Mouse (Mus musculus): ENCODE measurements around the gene Aup1. TPM values are rescaled to one million over a fixed set of nuclear protein-coding genes. Genes with fewer than 3 reads are reported as not detected.

Aup1 gene
- polyA plus RNA-seq, 1 experiment from 2014 or later = 165 TPM

DNA sequence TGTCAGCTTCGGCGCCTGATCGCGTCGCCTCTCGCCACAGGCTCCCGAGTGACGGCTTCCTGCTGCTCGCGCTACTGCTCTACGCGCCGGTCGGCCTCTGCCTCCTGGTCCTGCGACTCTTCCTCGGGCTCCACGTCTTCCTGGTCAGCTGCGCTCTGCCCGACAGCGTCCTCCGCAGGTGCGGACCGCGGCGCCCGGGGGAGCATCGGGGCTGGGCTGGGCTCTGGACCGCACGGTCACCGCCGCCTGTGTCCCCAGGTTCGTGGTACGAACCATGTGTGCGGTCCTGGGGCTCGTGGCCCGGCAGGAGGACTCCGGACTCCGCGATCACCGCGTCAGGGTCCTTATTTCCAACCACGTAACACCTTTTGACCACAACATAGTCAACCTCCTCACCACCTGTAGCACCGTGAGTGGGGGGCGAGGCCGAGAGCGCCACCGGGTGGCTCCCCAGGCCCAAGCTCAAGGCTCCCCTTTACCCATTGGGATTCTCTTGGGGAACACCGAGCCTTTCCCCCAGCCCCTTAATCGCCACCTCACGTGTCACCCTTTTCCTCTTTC is 630 bp downstream of the Aup1 start, which contains the start of gene Htra2:
Htra2 (minus strand) TSS at position 403 of the 561 bp plus-strand sequence.
- peak within 1 kb of the TSS; percentile 89 for H3K27ac ChIP-seq
- H3K4me2 ChIP-seq (replicated peaks) = peak within 1 kb of the TSS; percentile 79
- WGBS = 2% methylated on average over 50 of the region's 50 CpGs
- H3K4me1 ChIP-seq (replicated peaks) = peaks cover 29% of the 10 kb centered on the region
- H3K27me3 ChIP-seq = peaks cover 7% of the 10 kb centered on the region
- peak within 1 kb of the TSS; percentile 99 for H3K4me3 ChIP-seq (replicated peaks)
- no peaks in the 10 kb centered on the region for H3K9me3 ChIP-seq
- peak within 1 kb of the TSS; percentile 93 for H3K9ac ChIP-seq (replicated peaks)
- ATAC-seq = peak; percentile 67; the same call in 1 of the 2 replicates
- H3K36me3 ChIP-seq = peaks cover 30% of the 10 kb centered on the region

DNA sequence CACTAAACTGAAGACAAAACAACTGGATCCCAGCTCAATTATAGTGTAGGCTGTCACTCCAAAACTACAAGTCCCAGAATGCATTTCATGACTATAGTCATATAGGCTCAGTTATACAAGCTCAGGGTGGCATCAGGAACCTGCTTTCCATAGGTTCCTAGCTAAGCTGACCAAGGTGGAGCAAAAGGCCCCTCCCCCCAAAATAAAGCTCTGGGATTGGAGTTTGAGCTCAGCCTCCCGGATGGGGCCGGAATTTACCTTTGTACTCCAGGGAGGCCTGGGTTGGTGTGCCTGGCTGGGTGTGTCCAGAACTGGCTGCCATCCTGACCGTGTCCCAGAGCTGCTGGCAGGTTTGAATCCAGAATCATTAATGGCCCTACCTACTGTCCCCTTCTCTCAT is 3.5 kb downstream of the Aup1 start, which contains the start of gene Dqx1:
Dqx1 (plus strand) TSS at position 55 of the 400 bp plus-strand sequence.
- Histone ChIP-seq H3K4me3 (replicated peaks) (no peak within 1 kb of the TSS), H3K27me3 (peaks cover 35% of the 10 kb centered on the region), H3K4me1 (replicated peaks) (peaks cover 23% of the 10 kb centered on the region), H3K9me3 (no peaks in the 10 kb centered on the region), H3K36me3 (peaks cover 17% of the 10 kb centered on the region), H3K4me2 (replicated peaks) (no peak within 1 kb of the TSS), H3K9ac (replicated peaks) (no peak within 1 kb of the TSS; the same call in 1 of the 2 replicates), H3K27ac (no peak within 1 kb of the TSS)
- no peak for ATAC-seq
- WGBS = 57% methylated on average over 3 of the region's 3 CpGs

DNA sequence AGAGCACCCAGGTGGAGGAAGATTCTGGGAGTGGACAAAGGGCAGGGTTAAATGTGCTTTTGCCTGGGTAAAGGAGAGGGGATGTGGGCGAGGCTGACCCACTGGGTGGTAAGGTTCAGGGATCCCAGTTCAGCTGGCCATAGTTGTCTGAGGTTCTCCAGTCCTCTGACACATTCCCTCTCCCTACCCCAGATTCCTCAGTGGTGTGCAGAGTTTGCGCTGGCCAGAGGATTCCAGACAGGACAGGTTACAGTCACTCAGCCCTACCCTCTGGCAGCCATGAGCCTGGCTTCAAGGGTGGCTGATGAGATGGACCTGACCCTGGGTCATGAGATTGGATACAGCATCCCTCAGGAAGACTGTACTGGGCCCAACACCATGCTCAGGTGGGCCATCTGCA is 4.4 kb downstream of the Aup1 start:
- no peak overlapping the region for H3K27ac ChIP-seq
- ATAC-seq = no peak
- no peaks in the 10 kb centered on the region for H3K9me3 ChIP-seq
- WGBS = 87% methylated on average over 2 of the region's 2 CpGs
- no peak overlapping the region for H3K4me2 ChIP-seq (replicated peaks)
- no peak overlapping the region for H3K9ac ChIP-seq (replicated peaks)
- no peak overlapping the region for H3K4me3 ChIP-seq (replicated peaks)
- peaks cover 17% of the 10 kb centered on the region for H3K36me3 ChIP-seq
- peaks cover 14% of the 10 kb centered on the region for H3K4me1 ChIP-seq (replicated peaks)
- H3K27me3 ChIP-seq = peaks cover 45% of the 10 kb centered on the region

DNA sequence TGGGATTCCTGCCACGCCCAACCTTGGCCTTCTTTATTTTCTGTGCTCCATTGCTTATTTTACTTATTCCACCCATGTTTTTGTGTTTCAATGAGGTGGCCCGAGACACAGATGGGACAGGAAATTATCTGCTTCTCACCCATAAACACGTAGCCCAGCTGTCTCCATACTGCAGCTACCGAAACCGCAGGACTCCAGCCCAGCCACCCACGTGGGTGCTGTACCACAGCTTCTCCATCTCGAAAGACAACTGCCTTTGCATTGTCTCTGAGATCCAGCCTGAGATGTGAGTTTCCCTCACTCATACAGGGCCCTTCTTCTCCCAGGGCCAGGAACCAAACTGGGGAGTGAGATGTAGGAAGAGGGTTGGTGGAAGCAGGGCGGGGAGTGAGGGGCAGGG is 11.7 kb downstream of the Aup1 start:
- H3K27ac ChIP-seq = no peak overlapping the region
- 38% methylated on average over 8 of the region's 8 CpGs for WGBS
- ATAC-seq = no peak

DNA sequence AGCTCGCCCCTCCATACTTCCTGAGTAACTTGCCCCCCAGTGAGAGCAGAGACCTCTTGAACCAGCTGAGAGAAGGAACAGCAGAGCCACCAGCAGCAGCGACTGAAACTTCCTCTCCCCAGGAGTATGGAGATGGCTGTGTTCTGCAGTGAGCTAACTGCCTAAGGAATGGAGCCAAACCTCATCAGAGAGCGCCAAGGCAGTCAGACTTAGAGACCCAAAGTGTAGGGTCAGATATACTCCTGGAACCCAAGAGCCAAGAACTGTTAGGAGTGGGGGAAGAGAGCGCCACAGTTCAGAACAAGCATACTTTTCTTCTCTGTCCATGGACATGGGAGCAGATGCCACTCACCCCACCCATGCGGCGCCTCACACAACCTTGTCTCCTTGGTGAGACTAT is 12.1 kb downstream of the Aup1 start:
- WGBS = 22% methylated on average over 6 of the region's 6 CpGs

More for the DNA sequence above, 11.7 kb downstream of the Aup1 start:
- peaks cover 19% of the 10 kb centered on the region for H3K4me1 ChIP-seq (replicated peaks)
- no peaks in the 10 kb centered on the region for H3K36me3 ChIP-seq
- H3K9me3 ChIP-seq = no peaks in the 10 kb centered on the region
- peaks cover 100% of the 10 kb centered on the region for H3K27me3 ChIP-seq
- H3K9ac ChIP-seq (replicated peaks) = no peak overlapping the region
- no peak overlapping the region for H3K4me3 ChIP-seq (replicated peaks)
- H3K4me2 ChIP-seq (replicated peaks) = no peak overlapping the region

DNA sequence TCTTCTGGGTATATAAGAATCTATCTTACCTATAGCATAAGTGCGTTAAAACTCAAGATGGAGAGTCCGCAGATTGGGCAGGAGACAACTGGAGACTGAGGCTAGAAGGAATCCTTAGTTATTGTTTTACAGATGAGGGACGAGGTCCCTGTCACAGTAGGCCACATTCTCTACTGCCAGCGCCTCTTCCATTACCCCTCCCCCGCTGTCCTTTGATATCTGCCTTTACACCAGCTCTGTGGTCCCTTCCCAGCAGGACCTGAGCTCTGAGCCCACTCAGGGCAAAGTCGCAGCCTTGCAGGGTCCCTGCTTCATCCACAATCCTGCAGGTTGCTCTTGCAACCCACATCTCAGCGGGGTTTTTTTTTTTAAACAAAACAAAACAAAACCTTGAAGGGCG is 13.9 kb downstream of the Aup1 start:
- Histone ChIP-seq H3K27ac (no peak overlapping the region), H3K4me3 (replicated peaks) (0 out of 2 replicates have a peak overlapping the region, but pooled peaks have one; percentile 14), H3K27me3 (peaks cover 100% of the 10 kb centered on the region), H3K9me3 (no peaks in the 10 kb centered on the region), H3K9ac (replicated peaks) (no peak overlapping the region), H3K4me1 (replicated peaks) (peaks cover 25% of the 10 kb centered on the region), H3K36me3 (no peaks in the 10 kb centered on the region), H3K4me2 (replicated peaks) (peak overlapping the region; percentile 26; the same call in 1 of the 2 replicates)
- ATAC-seq = no peak
- 3% methylated on average over 8 of the region's 8 CpGs for WGBS

More for the DNA sequence above, 12.1 kb downstream of the Aup1 start:
- H3K4me2 ChIP-seq (replicated peaks) = no peak overlapping the region
- no peak overlapping the region for H3K9ac ChIP-seq (replicated peaks)
- no peaks in the 10 kb centered on the region for H3K9me3 ChIP-seq
- peaks cover 24% of the 10 kb centered on the region for H3K4me1 ChIP-seq (replicated peaks)
- H3K27ac ChIP-seq = no peak overlapping the region
- ATAC-seq = no peak
- H3K36me3 ChIP-seq = no peaks in the 10 kb centered on the region
- no peak overlapping the region for H3K4me3 ChIP-seq (replicated peaks)
- peaks cover 100% of the 10 kb centered on the region for H3K27me3 ChIP-seq

DNA sequence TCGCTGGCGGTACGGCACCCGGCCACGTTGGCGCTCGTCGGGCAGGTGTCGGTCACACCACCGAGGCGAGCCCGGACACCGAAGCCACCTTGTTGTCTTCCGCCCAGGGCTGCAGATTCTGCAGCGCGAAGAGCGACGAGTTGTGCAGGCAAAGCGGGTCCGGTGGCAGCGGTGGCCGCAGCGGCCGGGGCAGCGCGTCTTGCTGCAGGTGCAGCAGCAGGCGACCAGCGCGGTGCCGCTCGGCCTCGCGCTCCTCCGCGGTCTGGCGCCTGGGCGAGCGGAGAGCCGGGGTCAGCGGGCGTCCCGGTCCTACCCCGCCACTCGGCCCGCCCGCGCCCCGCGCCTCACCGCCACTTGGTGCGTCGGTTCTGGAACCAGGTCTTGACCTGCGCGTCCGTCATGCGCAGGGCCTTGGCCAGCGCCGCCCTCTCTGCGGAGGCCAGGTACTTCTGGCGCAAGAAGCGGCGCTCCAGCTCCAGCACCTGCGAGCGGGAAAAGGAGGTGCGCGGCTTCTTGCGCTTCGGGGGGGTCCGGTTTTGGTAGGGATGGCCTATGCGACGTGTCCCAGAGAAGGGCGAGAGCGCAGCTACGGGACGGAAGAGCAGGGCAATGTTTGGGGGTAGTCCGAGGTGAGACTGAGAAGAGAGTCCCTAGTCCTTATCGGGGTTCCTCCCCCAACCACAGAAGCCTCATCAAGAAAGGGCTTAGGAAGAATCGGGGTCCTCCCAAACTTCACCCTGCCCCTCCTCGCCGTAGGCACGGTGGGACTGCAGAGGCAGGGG is 14.6 kb downstream of the Aup1 start:
- WGBS = under 1% methylated on average over 79 of the region's 81 CpGs
- Histone ChIP-seq H3K27ac (no peak overlapping the region), H3K36me3 (no peaks in the 10 kb centered on the region), H3K27me3 (peaks cover 100% of the 10 kb centered on the region), H3K9ac (replicated peaks) (no peak overlapping the region), H3K4me1 (replicated peaks) (peaks cover 25% of the 10 kb centered on the region), H3K9me3 (no peaks in the 10 kb centered on the region), H3K4me2 (replicated peaks) (peak overlapping the region; percentile 26), H3K4me3 (replicated peaks) (peak overlapping the region; percentile 14)
- ATAC-seq = no peak

DNA sequence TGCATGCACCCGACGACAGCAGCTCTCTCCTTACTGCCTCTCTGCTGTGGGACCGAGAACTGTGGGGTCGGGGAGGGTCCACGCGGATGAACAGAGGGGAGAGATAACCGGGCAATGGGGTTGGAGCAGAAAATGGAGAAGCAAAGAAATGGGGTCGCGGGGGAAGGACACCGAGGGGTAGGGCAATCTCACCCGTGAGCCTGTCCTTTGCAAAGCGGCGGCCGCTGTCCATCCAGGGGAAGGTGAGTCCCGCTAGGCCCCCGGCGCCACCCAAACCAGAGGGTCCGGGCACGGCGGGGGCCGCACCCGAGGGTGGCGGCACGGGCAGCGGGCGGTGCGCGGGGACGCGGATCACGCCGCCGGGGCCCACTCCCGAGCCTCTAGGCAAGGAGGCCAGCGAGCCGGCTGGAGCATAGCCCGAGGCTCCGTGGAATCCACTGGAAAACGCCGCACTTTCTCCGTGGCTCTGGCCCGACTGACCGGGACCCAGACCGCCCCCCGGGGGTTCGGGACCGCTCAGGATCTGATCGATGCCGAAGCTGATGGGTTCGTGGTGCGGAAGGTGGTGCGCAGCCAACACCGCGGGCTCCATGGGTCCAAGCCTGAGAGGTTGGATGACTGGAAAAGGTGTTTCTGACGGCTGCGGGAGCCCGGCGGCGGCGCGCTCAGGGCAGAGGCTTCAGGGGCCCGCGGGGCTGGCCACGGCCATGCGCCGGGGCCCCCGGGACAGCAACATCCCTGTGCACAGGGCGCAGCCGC is 15.3 kb downstream of the Aup1 start:
- Histone ChIP-seq H3K36me3 (no peaks in the 10 kb centered on the region), H3K4me1 (replicated peaks) (peaks cover 25% of the 10 kb centered on the region), H3K9me3 (no peaks in the 10 kb centered on the region), H3K9ac (replicated peaks) (no peak overlapping the region), H3K27ac (no peak overlapping the region), H3K4me3 (replicated peaks) (peak overlapping the region; percentile 16; the same call in 1 of the 2 replicates), H3K27me3 (peaks cover 100% of the 10 kb centered on the region), H3K4me2 (replicated peaks) (peak overlapping the region; percentile 17)
- no peak for ATAC-seq
- WGBS = 1% methylated on average over 68 of the region's 69 CpGs

DNA sequence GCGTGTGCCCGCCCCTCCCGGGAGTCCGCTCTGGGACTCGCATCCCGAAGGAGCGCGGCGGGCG is 15.8 kb downstream of the Aup1 start, which contains the start of gene Tlx2:
Tlx2 (minus strand) TSS at position 47 of the 64 bp plus-strand sequence.
- H3K4me3 ChIP-seq (replicated peaks) = peak within 1 kb of the TSS; percentile 16
- ATAC-seq = 0 out of 2 replicates have a peak, but pooled peaks have one; percentile 7
- peak within 1 kb of the TSS; percentile 17 for H3K4me2 ChIP-seq (replicated peaks)
- H3K9ac ChIP-seq (replicated peaks) = no peak within 1 kb of the TSS
- no peaks in the 10 kb centered on the region for H3K36me3 ChIP-seq
- WGBS = 0% methylated on average over 3 of the region's 10 CpGs
- H3K9me3 ChIP-seq = no peaks in the 10 kb centered on the region
- H3K27me3 ChIP-seq = peaks cover 100% of the 10 kb centered on the region
- H3K27ac ChIP-seq = no peak within 1 kb of the TSS
- peaks cover 25% of the 10 kb centered on the region for H3K4me1 ChIP-seq (replicated peaks)

DNA sequence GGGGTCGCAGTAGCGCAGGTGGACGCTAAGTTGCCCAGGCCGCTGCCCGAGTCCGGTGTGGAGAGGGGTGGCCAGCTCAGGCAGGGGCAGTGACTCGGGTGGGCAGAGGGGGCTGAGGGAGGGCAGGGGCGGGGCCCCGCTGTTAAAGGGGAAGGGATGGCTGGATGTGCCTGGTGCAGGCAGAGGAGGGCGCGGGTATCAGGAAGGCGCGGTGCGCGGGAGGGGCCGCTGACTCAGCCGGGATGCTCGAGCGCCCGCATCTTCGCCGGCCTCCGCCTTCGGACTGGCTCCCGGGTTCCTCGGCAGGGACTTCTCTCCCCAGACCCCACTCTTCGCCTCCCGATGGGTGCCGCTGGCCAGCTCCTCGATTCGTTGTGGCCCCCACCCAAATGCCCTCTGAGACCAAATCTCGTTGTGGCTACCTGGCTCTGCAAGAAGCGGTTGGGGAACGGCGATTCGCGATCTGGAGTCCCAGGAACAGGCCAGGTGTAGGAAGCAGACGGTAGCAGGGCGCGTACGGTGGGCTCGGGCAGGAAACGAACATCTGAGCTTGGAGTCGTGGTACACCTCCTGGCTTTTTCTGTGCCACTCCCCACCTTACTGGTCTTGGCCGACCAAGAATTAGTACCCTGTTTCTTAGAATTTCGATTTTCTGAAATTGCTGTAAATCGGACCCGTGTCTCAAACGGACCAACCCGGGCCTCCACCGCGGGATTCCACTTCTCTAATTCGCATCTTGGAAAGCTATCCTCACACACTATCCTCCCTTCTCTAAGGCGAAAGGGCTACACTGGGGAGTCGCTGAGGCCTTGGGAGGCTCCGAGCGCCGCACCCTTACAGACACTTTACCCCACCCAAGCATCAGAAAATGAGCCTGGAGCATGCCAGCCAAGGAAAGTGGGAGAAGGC is 16.2 kb downstream of the Aup1 start:
- no peak overlapping the region for H3K9ac ChIP-seq (replicated peaks)
- no peaks in the 10 kb centered on the region for H3K36me3 ChIP-seq
- WGBS = 2% methylated on average over 53 of the region's 58 CpGs
- no peak overlapping the region for H3K27ac ChIP-seq
- peaks cover 100% of the 10 kb centered on the region for H3K27me3 ChIP-seq
- H3K4me3 ChIP-seq (replicated peaks) = peak overlapping the region; percentile 16
- H3K9me3 ChIP-seq = no peaks in the 10 kb centered on the region
- H3K4me2 ChIP-seq (replicated peaks) = peak overlapping the region; percentile 17
- peaks cover 25% of the 10 kb centered on the region for H3K4me1 ChIP-seq (replicated peaks)
- 0 out of 2 replicates have a peak, but pooled peaks have one; percentile 31 for ATAC-seq

DNA sequence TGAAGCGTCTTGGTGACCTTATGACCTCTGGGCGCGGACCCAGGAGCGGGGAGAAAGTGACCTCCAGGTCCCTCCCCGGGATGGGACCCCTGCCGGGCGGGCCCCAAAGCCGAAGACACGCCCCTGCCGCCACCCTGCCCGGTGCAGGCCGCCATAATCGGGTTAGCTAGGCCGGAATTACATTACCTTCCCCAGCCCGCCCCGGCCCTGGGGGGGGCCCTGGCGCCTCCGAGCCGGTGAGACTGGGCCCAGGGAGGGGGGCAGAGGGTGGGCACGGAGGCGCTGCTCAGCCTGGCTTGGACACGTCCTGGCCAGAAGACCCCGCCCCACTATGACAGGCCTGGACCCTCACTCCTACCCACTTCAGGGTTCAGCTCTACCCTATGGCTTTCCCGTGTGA is 16.9 kb downstream of the Aup1 start:
- Histone ChIP-seq H3K9ac (replicated peaks) (no peak overlapping the region), H3K4me2 (replicated peaks) (no peak overlapping the region), H3K9me3 (no peaks in the 10 kb centered on the region), H3K4me1 (replicated peaks) (peaks cover 25% of the 10 kb centered on the region), H3K27me3 (peaks cover 100% of the 10 kb centered on the region), H3K36me3 (no peaks in the 10 kb centered on the region), H3K4me3 (replicated peaks) (peak overlapping the region; percentile 8; the same call in 1 of the 2 replicates), H3K27ac (no peak overlapping the region)
- 0 out of 2 replicates have a peak, but pooled peaks have one; percentile 49 for ATAC-seq
- WGBS = under 1% methylated on average over 20 of the region's 24 CpGs
